Mouse (Mus musculus) CD4-positive, CD25-positive, alpha-beta regulatory T cell, adult 4 months (primary cell): ENCODE measurements around the gene Zfp141. TPM values are rescaled to one million over a fixed set of nuclear protein-coding genes. Genes with fewer than 3 reads are reported as not detected.

Experiments
- ATAC-seq: one replicate; pipeline ENCODE4 v1.8.0; 2017
- polyA plus RNA-seq, 2 experiments: library from polyadenylated mRNA; unstranded; fragments of 100-300 nt; shearing (Covaris generic); gene quantifications; one replicate each; pipeline ENCODE4 v1.2.1; 2017

Zfp141 gene
- 10 to 100 TPM; 36.0 to 45.9 TPM for polyA plus RNA-seq

GRCm38 (mm10) chr7:42505588-42505987, at the start of gene Zfp141:
Gene Zfp141, minus strand, starts transcription at chr7:42505740.
- peak; percentile 92 for ATAC-seq

- no peak for ATAC-seq
These were observed 46.2 kb upstream of the Zfp141 start for GRCm38 (mm10) chr7:42551766-42552165.

- peak; percentile 35 for ATAC-seq
These were observed 354 bp downstream of the Zfp141 start for GRCm38 (mm10) chr7:42505186-42505585.

- no peak for ATAC-seq
These were observed 7.3 kb downstream of the Zfp141 start for GRCm38 (mm10) chr7:42498248-42498647.

GRCm38 (mm10) chr7:42497356-42497755, 8.2 kb downstream of the Zfp141 start:
- ATAC-seq = no peak

- peak; percentile 23 for ATAC-seq
These were observed 9.3 kb downstream of the Zfp141 start for GRCm38 (mm10) chr7:42496202-42496601.

- ATAC-seq = peak; percentile 82
These were observed 14.7 kb downstream of the Zfp141 start for GRCm38 (mm10) chr7:42490859-42491258.

- ATAC-seq = no peak
These were observed 15.2 kb downstream of the Zfp141 start for GRCm38 (mm10) chr7:42490358-42490757.

GRCm38 (mm10) chr7:42454640-42455039, 50.9 kb downstream of the Zfp141 start:
- ATAC-seq = no peak

GRCm38 (mm10) chr7:42450618-42451017, 54.9 kb downstream of the Zfp141 start:
- ATAC-seq = peak; percentile 66

- ATAC-seq = no peak
These were observed 57.7 kb downstream of the Zfp141 start, which contains the start of gene 4933421I07Rik for GRCm38 (mm10) chr7:42447850-42448249. Gene 4933421I07Rik, minus strand, starts transcription at chr7:42448120.

GRCm38 (mm10) chr7:42447352-42447751, 58.2 kb downstream of the Zfp141 start:
- no peak for ATAC-seq

Other genes starting within 250 kb of the Zfp141 start
- not detected for gene Vmn2r61, start 245.7 kb downstream of the Zfp141 start, polyA plus RNA-seq
- gene 4933421I07Rik, start 57.6 kb downstream of the Zfp141 start, polyA plus RNA-seq = not detected
- not detected for gene Gm21028, start 72.8 kb upstream of the Zfp141 start, polyA plus RNA-seq
- not detected for gene Zfp977, start 86.8 kb upstream of the Zfp141 start, polyA plus RNA-seq
- gene Zfp976, start 136.8 kb upstream of the Zfp141 start, polyA plus RNA-seq = 1 to 10 TPM in 1 of 2 experiments, under 1 TPM in 1; 0.70 to 1.2 TPM
- gene Zfp975, start 187.0 kb upstream of the Zfp141 start, polyA plus RNA-seq = 1 to 10 TPM; 4.2 to 5.6 TPM
- gene Gm17067, start 221.3 kb upstream of the Zfp141 start, polyA plus RNA-seq = not detected